Mouse (Mus musculus) hindbrain, embryonic 13.5 days (tissue): Measurements from ENCODE around the gene Nadk2. TPM values are rescaled to one million over a fixed set of nuclear protein-coding genes. Genes with fewer than 3 reads are reported as not detected.

Experiments used
- polyA plus RNA-seq: library from polyadenylated mRNA; unstranded; fragments of >200 nt; fragmentation: Nextera tagmentation; extraction: Ambion mirVana; gene quantifications from 2 replicates; pipeline ENCODE4 v1.2.1, GENCODE M21; 2015

Gene Nadk2
- polyA plus RNA-seq, 1 experiment from 2014 or later: 30.9 TPM

Other genes with a start within 250 kb of the Nadk2 start
- gene Ranbp3l, start 103.3 kb upstream of the Nadk2 start, polyA plus RNA-seq: 14.0 and 14.4 TPM in 2 replicates
- 3.8 and 6.0 TPM in 2 replicates for gene Lmbrd2, start 69.3 kb downstream of the Nadk2 start, polyA plus RNA-seq
- gene Skp2, start 84.2 kb downstream of the Nadk2 start, polyA plus RNA-seq: 26.0 and 27.9 TPM in 2 replicates
- gene Ugt3a1, start 205.6 kb downstream of the Nadk2 start, polyA plus RNA-seq: not detected in 2 replicates